Mouse (Mus musculus): ENCODE results near the gene Adgrf3. TPM values are rescaled to one million over a fixed set of nuclear protein-coding genes. Genes with fewer than 3 reads are reported as not detected.

Adgrf3 gene
- total RNA-seq, 1 experiment from 2014 or later, result not detected

GRCm38 (mm10) chr5:30205034-30205433 lies 488 bp downstream of the Adgrf3 start:
- no peak for ATAC-seq (replicated peaks; ENCODE audit: insufficient number of reproducible peaks, low FRiP score, low TSS enrichment, poor library complexity, severe bottlenecking)

GRCm38 (mm10) chr5:30204441-30204840 lies 1.1 kb downstream of the Adgrf3 start:
- no peak for ATAC-seq (replicated peaks; ENCODE audit: insufficient number of reproducible peaks, low FRiP score, low TSS enrichment, poor library complexity, severe bottlenecking)

GRCm38 (mm10) chr5:30203216-30203885 lies 2.2 kb downstream of the Adgrf3 start:
- ATAC-seq (replicated peaks; ENCODE audit: insufficient number of reproducible peaks, low FRiP score, low TSS enrichment, poor library complexity, severe bottlenecking), result no peak

- no peak for ATAC-seq (replicated peaks; ENCODE audit: insufficient number of reproducible peaks, low FRiP score, low TSS enrichment, poor library complexity, severe bottlenecking)
Measured at GRCm38 (mm10) chr5:30202221-30202620, 3.3 kb downstream of the Adgrf3 start.

GRCm38 (mm10) chr5:30201521-30201920 lies 4.0 kb downstream of the Adgrf3 start:
- ATAC-seq (replicated peaks; ENCODE audit: insufficient number of reproducible peaks, low FRiP score, low TSS enrichment, poor library complexity, severe bottlenecking), result no peak

- ATAC-seq (replicated peaks; ENCODE audit: insufficient number of reproducible peaks, low FRiP score, low TSS enrichment, poor library complexity, severe bottlenecking), result no peak
Measured at GRCm38 (mm10) chr5:30198257-30198656, 7.3 kb downstream of the Adgrf3 start.

- ATAC-seq (replicated peaks; ENCODE audit: insufficient number of reproducible peaks, low FRiP score, low TSS enrichment, poor library complexity, severe bottlenecking), result no peak
Measured at GRCm38 (mm10) chr5:30195340-30195739, 10.2 kb downstream of the Adgrf3 start.

GRCm38 (mm10) chr5:30192452-30192851 lies 13.1 kb downstream of the Adgrf3 start:
- no peak for ATAC-seq (replicated peaks; ENCODE audit: insufficient number of reproducible peaks, low FRiP score, low TSS enrichment, poor library complexity, severe bottlenecking)

- ATAC-seq (replicated peaks; ENCODE audit: insufficient number of reproducible peaks, low FRiP score, low TSS enrichment, poor library complexity, severe bottlenecking), result no peak
Measured at GRCm38 (mm10) chr5:30187687-30188485, 17.6 kb downstream of the Adgrf3 start.

GRCm38 (mm10) chr5:30175811-30176210 lies 29.7 kb downstream of the Adgrf3 start:
- no peak for ATAC-seq (replicated peaks; ENCODE audit: insufficient number of reproducible peaks, low FRiP score, low TSS enrichment, poor library complexity, severe bottlenecking)

- ATAC-seq (replicated peaks; ENCODE audit: insufficient number of reproducible peaks, low FRiP score, low TSS enrichment, poor library complexity, severe bottlenecking), result no peak
Measured at GRCm38 (mm10) chr5:30172931-30173692, 32.4 kb downstream of the Adgrf3 start.

GRCm38 (mm10) chr5:30172115-30172514 lies 33.4 kb downstream of the Adgrf3 start:
- ATAC-seq (replicated peaks; ENCODE audit: insufficient number of reproducible peaks, low FRiP score, low TSS enrichment, poor library complexity, severe bottlenecking), result no peak

- ATAC-seq (replicated peaks; ENCODE audit: insufficient number of reproducible peaks, low FRiP score, low TSS enrichment, poor library complexity, severe bottlenecking), result no peak
Measured at GRCm38 (mm10) chr5:30170303-30170940, 35.1 kb downstream of the Adgrf3 start.

- ATAC-seq (replicated peaks; ENCODE audit: insufficient number of reproducible peaks, low FRiP score, low TSS enrichment, poor library complexity, severe bottlenecking), result no peak
Measured at GRCm38 (mm10) chr5:30165234-30165946, 40.1 kb downstream of the Adgrf3 start.

GRCm38 (mm10) chr5:30162339-30162738 lies 43.2 kb downstream of the Adgrf3 start:
- no peak for ATAC-seq (replicated peaks; ENCODE audit: insufficient number of reproducible peaks, low FRiP score, low TSS enrichment, poor library complexity, severe bottlenecking)

GRCm38 (mm10) chr5:30161836-30162235 lies 43.7 kb downstream of the Adgrf3 start:
- ATAC-seq (replicated peaks; ENCODE audit: insufficient number of reproducible peaks, low FRiP score, low TSS enrichment, poor library complexity, severe bottlenecking), result no peak

GRCm38 (mm10) chr5:30159601-30160000 lies 45.9 kb downstream of the Adgrf3 start:
- no peak for ATAC-seq (replicated peaks; ENCODE audit: insufficient number of reproducible peaks, low FRiP score, low TSS enrichment, poor library complexity, severe bottlenecking)

GRCm38 (mm10) chr5:30155821-30156629 lies 49.5 kb downstream of the Adgrf3 start:
- ATAC-seq (replicated peaks; ENCODE audit: insufficient number of reproducible peaks, low FRiP score, low TSS enrichment, poor library complexity, severe bottlenecking), result no peak

All from monocyte, adult 5-6 weeks (primary cell).